Mouse (Mus musculus) activated CD4-positive, CD25-positive, alpha-beta regulatory T cell, adult 9 weeks (primary cell): ENCODE data around the gene Olfr199. TPM values are rescaled to one million over a fixed set of nuclear protein-coding genes. Genes with fewer than 3 reads are reported as not detected.

Experiments
- polyA plus RNA-seq: library from polyadenylated mRNA; unstranded; fragments of 100-300 nt; shearing (Covaris generic); gene quantifications from one replicate; pipeline ENCODE4 v1.2.1, GENCODE M21; 2017

The Olfr199 gene
- not detected for polyA plus RNA-seq

GRCm38 (mm10) chr16:59219667-59220066 lies at the start of gene Olfr199:
Gene Olfr199, minus strand, starts transcription at chr16:59219767.

GRCm38 (mm10) chr16:59203433-59203832 lies 16.1 kb downstream of the Olfr199 start, which contains the start of gene Olfr198:
Gene Olfr198, minus strand, starts transcription at chr16:59203533.

GRCm38 (mm10) chr16:59170354-59170753 lies 49.2 kb downstream of the Olfr199 start, which contains the start of gene Olfr196:
Gene Olfr196, minus strand, starts transcription at chr16:59170454.

Other genes with a start within 250 kb of the Olfr199 start
- gene Olfr183, start 224.4 kb downstream of the Olfr199 start, polyA plus RNA-seq, result not detected
- gene Olfr186, start 189.5 kb downstream of the Olfr199 start, polyA plus RNA-seq, result not detected
- gene Olfr187, start 180.0 kb downstream of the Olfr199 start, polyA plus RNA-seq, result not detected
- gene Olfr190, start 141.8 kb downstream of the Olfr199 start, polyA plus RNA-seq, result not detected
- not detected for gene Olfr191, start 129.9 kb downstream of the Olfr199 start, polyA plus RNA-seq
- gene Olfr193, start 107.9 kb downstream of the Olfr199 start, polyA plus RNA-seq, result not detected
- gene Olfr194, start 98.7 kb downstream of the Olfr199 start, polyA plus RNA-seq, result not detected
- not detected for gene Olfr195, start 72.7 kb downstream of the Olfr199 start, polyA plus RNA-seq
- not detected for gene Olfr196, start 49.3 kb downstream of the Olfr199 start, polyA plus RNA-seq
- not detected for gene Olfr198, start 16.2 kb downstream of the Olfr199 start, polyA plus RNA-seq
- not detected for gene Olfr201, start 52.9 kb upstream of the Olfr199 start, polyA plus RNA-seq
- gene Olfr202, start 67.0 kb upstream of the Olfr199 start, polyA plus RNA-seq, result not detected
- not detected for gene Olfr203, start 79.1 kb upstream of the Olfr199 start, polyA plus RNA-seq
- not detected for gene Olfr204, start 98.5 kb upstream of the Olfr199 start, polyA plus RNA-seq
- not detected for gene Olfr205, start 111.4 kb upstream of the Olfr199 start, polyA plus RNA-seq
- gene Olfr206, start 129.5 kb upstream of the Olfr199 start, polyA plus RNA-seq, result not detected
- gene Olfr209, start 144.2 kb upstream of the Olfr199 start, polyA plus RNA-seq, result not detected
- not detected for gene Gabrr3, start 187.6 kb upstream of the Olfr199 start, polyA plus RNA-seq